Mouse (Mus musculus) liver, adult 2 months (tissue): ENCODE results near the gene Pgm1.

Experiments
- CTCF ChIP-seq: fragments of 200-500 bp; IDR thresholded peaks from 2 replicates; pipeline ENCODE4 v1.5.1; 2011; ENCODE audit warnings: low read depth, low read length, control low read depth
- POLR2A ChIP-seq: fragments of 200-500 bp; IDR thresholded peaks from 2 replicates; pipeline ENCODE4 v1.6.1; 2011; ENCODE audit warnings: low read length, control low read depth; ENCODE audit not compliant: insufficient read depth; ENCODE audit errors: extremely low read depth

DNA sequence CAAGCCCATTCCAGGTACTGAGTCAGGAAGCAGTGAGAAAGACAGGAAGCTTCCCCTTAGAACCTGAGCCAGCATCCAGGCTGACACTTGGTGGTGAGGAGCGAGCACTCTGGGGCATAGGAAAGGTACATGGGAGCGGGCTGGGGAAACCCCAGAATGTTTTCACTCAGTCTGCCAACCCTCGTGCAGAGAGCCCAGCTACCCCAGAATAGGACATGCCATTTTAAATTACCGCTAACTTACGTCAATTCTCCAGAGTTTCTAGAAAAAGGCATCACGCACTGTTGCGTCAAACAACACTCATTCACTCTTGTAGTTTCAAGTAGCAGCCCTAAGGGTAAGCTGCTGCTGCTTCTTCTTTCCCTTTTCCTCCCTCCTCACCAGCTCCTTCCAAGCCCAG is 15.8 kb downstream of the Pgm1 start:
- TF ChIP-seq POLR2A (no peak), CTCF (no peak)
